Mouse (Mus musculus) neural tube, embryonic 13.5 days (tissue): Measurements from ENCODE around the gene Ccl9. TPM values are rescaled to one million over a fixed set of nuclear protein-coding genes. Genes with fewer than 3 reads are reported as not detected.

Experiments
- ATAC-seq: fragments of 200-750 bp; cut with Nextera tagmentation; 2 replicates; pipeline ENCODE4 v1.8.0; 2017; ENCODE audit warnings: low read depth, mild to moderate bottlenecking, moderate TSS enrichment, moderate library complexity
- H3K27ac ChIP-seq: fragments of 300-500 bp; sonication (generic); replicated peaks from 2 replicates; pipeline ENCODE4 v1.5.1; 2015; ENCODE audit warnings: moderate library complexity, mild to moderate bottlenecking, inconsistent platforms
- H3K27me3 ChIP-seq: fragments of 300-500 bp; sonication (generic); 2 replicates; pipeline ENCODE4 v1.6.1; 2015; ENCODE audit warnings: mild to moderate bottlenecking, inconsistent platforms
- H3K36me3 ChIP-seq: fragments of 300-500 bp; sonication (generic); 2 replicates; pipeline ENCODE4 v1.6.1; 2015; ENCODE audit warnings: mild to moderate bottlenecking, inconsistent platforms
- H3K4me1 ChIP-seq: fragments of 300-500 bp; sonication (generic); replicated peaks from 2 replicates; pipeline ENCODE4 v1.6.1; 2015; ENCODE audit warnings: inconsistent platforms
- H3K4me2 ChIP-seq: fragments of 300-500 bp; sonication (generic); 2 replicates; pipeline ENCODE4 v1.6.1; 2015; ENCODE audit warnings: inconsistent platforms, mild to moderate bottlenecking, moderate library complexity
- H3K4me3 ChIP-seq: fragments of 300-500 bp; sonication (generic); 2 replicates; pipeline ENCODE4 v1.5.1; 2015; ENCODE audit warnings: mild to moderate bottlenecking, inconsistent platforms
- H3K9ac ChIP-seq: fragments of 300-500 bp; sonication (generic); 2 replicates; pipeline ENCODE4 v1.6.1; 2015; ENCODE audit warnings: moderate library complexity, mild to moderate bottlenecking, inconsistent platforms
- H3K9me3 ChIP-seq: fragments of 300-500 bp; sonication (generic); 2 replicates; pipeline ENCODE4 v1.6.1; 2016; ENCODE audit warnings: inconsistent platforms
- WGBS: fragments of 180-500 bp; shearing (Covaris S2); methylation state at CpG from one replicate; pipeline ENCODE4 v1.1.7; 2015; 5-methylcytosine and 5-hydroxymethylcytosine counted together
- polyA plus RNA-seq: library from polyadenylated mRNA; unstranded; fragments of >200 nt; fragmentation: Nextera tagmentation; extraction: Ambion mirVana; gene quantifications from 2 replicates; pipeline ENCODE4 v1.2.1, GENCODE M21; 2015

Ccl9 gene
- polyA plus RNA-seq, result 2.4 and 3.1 TPM in 2 replicates

GRCm38 (mm10) chr11:83578186-83578760 lies at the start of gene Ccl9:
TSS of gene Ccl9 (minus strand) at chr11:83578636.
- Histone ChIP-seq H3K9me3 (no peaks in the 10 kb centered on the region), H3K36me3 (no peaks in the 10 kb centered on the region), H3K27me3 (no peaks in the 10 kb centered on the region), H3K27ac (no peak within 1 kb of the TSS), H3K4me2 (no peak within 1 kb of the TSS), H3K9ac (no peak within 1 kb of the TSS), H3K4me1 (no peaks in the 10 kb centered on the region), H3K4me3 (no peak within 1 kb of the TSS)
- 72% methylated on average over 2 of the region's 2 CpGs for WGBS
- ATAC-seq, result no peak

DNA sequence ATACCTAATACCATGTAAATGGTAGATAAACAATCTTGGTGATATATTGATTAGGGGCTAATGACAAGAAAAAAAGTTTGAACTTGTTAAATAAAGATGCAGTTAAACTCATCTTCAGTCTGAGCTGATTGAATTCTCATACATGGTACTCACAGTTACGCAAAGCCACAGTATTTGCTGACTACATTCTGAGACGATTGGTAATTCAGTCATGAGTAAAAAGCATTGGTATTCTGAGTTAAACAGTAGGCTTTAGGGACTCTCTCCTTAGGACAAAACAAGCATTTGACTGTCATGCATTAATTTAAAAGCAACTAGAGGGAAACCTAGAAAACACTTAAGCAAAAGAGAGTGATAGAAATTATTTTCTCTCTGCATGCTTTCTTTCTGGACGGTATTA lies 45.1 kb upstream of the Ccl9 start:
- no peak overlapping the region for H3K27ac ChIP-seq
- no peaks in the 10 kb centered on the region for H3K9me3 ChIP-seq
- H3K27me3 ChIP-seq, result no peaks in the 10 kb centered on the region
- no peak overlapping the region for H3K4me3 ChIP-seq
- H3K4me1 ChIP-seq, result no peaks in the 10 kb centered on the region
- 90% methylated on average over 3 of the region's 3 CpGs for WGBS
- ATAC-seq, result no peak
- no peak overlapping the region for H3K4me2 ChIP-seq
- no peak overlapping the region for H3K9ac ChIP-seq
- no peaks in the 10 kb centered on the region for H3K36me3 ChIP-seq

DNA sequence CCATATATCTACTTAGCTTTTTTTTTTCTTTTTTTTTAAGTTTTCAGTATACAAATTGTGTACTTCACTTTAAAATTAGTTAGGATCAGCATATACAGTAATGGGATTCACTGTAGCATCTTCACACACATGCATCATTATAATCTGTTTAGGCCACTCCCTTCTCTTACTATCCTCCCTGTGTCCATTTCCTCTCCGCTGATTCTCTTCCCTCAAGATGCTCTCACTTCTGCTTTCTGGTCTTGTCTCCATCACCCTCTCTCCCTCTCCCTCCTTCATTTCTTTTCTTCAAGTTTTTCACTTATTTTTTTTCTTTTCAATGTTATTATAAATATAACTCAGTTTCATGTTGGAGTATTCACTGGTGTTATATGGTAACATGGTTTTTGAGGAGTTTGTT lies 40.6 kb upstream of the Ccl9 start:
- 94% methylated on average over 1 of the region's 1 CpGs for WGBS

GRCm38 (mm10) chr11:83618238-83618637 lies 39.8 kb upstream of the Ccl9 start:
- Histone ChIP-seq H3K27ac (no peak overlapping the region), H3K4me3 (no peak overlapping the region), H3K36me3 (no peaks in the 10 kb centered on the region), H3K9me3 (no peaks in the 10 kb centered on the region), H3K9ac (no peak overlapping the region), H3K27me3 (no peaks in the 10 kb centered on the region), H3K4me1 (no peaks in the 10 kb centered on the region), H3K4me2 (no peak overlapping the region)
- whole genome bisulfite sequencing, result 61% methylated on average over 5 of the region's 5 CpGs
- no peak for ATAC-seq

More for the DNA sequence above, 40.6 kb upstream of the Ccl9 start:
- H3K4me3 ChIP-seq, result no peak overlapping the region
- H3K27ac ChIP-seq, result no peak overlapping the region
- H3K4me1 ChIP-seq, result no peaks in the 10 kb centered on the region
- H3K4me2 ChIP-seq, result no peak overlapping the region
- H3K9ac ChIP-seq, result no peak overlapping the region
- H3K36me3 ChIP-seq, result no peaks in the 10 kb centered on the region
- no peaks in the 10 kb centered on the region for H3K9me3 ChIP-seq
- no peaks in the 10 kb centered on the region for H3K27me3 ChIP-seq
- ATAC-seq, result no peak

DNA sequence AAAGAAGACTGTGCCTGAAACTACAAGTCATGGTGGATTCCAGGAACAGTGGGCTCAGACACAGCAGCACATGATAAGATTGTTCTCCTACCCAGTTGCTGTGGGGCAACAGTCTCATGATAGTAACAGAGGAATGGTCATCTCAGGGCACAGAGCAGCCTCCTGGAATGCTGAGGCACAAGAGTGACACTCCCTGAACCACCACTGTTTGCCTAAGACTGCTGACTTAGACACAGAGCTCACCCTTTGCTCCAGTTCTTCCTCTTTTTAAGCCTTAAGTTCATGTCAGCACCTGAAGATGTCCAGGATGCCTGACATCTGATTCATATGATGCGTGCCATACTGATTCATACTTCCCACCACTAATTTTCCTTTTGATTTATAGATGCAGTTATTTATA lies 38.1 kb upstream of the Ccl9 start:
- H3K36me3 ChIP-seq, result no peaks in the 10 kb centered on the region
- no peak for ATAC-seq
- no peaks in the 10 kb centered on the region for H3K27me3 ChIP-seq
- H3K9ac ChIP-seq, result no peak overlapping the region
- no peak overlapping the region for H3K4me2 ChIP-seq
- H3K9me3 ChIP-seq, result no peaks in the 10 kb centered on the region
- H3K27ac ChIP-seq, result no peak overlapping the region
- H3K4me1 ChIP-seq, result no peaks in the 10 kb centered on the region
- WGBS, result 98% methylated on average over 1 of the region's 1 CpGs
- H3K4me3 ChIP-seq, result no peak overlapping the region

DNA sequence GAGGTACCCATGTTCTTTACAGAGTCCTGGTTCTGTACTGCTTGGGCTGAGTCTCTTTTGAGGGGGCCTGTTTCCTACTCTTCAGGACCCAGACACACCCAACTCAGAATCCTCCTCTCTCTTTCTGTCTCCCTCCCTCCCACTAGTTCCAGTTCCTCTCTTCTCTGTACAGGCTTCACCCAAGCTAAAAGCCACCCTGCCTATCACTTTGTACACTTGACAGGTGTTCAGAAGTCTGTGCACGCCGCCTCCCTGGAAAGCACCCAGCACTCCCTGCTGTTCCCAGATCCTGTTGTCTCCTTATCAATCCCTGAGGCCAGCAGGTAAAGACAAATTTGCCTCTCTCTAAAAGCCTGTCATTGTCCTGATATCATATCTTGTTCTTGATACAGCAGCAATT lies 32.5 kb upstream of the Ccl9 start:
- no peak overlapping the region for H3K4me3 ChIP-seq
- no peak for ATAC-seq
- H3K4me1 ChIP-seq, result no peaks in the 10 kb centered on the region
- no peaks in the 10 kb centered on the region for H3K36me3 ChIP-seq
- H3K27ac ChIP-seq, result no peak overlapping the region
- 82% methylated on average over 2 of the region's 2 CpGs for WGBS
- no peak overlapping the region for H3K9ac ChIP-seq
- H3K9me3 ChIP-seq, result no peaks in the 10 kb centered on the region
- no peak overlapping the region for H3K4me2 ChIP-seq
- H3K27me3 ChIP-seq, result no peaks in the 10 kb centered on the region

GRCm38 (mm10) chr11:83606396-83606795 lies 28.0 kb upstream of the Ccl9 start:
- 47% methylated on average over 1 of the region's 1 CpGs for WGBS
- Histone ChIP-seq H3K9me3 (no peaks in the 10 kb centered on the region), H3K4me2 (no peak overlapping the region), H3K27me3 (no peaks in the 10 kb centered on the region), H3K4me3 (no peak overlapping the region), H3K36me3 (no peaks in the 10 kb centered on the region), H3K27ac (no peak overlapping the region), H3K9ac (no peak overlapping the region), H3K4me1 (no peaks in the 10 kb centered on the region)
- no peak for ATAC-seq

DNA sequence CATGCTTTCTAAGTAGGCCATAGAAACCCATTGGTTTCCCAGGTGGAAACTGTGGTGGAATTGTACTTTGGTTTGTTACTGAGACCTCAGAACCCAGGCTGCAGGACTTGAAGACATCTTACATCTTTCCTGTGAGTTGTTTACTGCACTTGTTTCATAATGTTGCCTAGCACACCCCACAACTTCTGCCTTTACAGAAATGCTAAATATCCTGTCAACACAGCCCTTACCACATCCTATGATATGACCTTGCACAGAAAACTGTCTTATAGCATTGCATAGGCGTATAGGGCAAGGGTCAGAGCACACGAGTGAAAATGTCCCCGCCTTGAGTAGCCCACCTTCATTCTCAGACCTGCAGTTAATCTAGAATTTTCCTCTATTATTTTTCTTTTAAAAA lies 27.1 kb upstream of the Ccl9 start:
- H3K9ac ChIP-seq, result no peak overlapping the region
- 91% methylated on average over 3 of the region's 3 CpGs for WGBS
- no peak overlapping the region for H3K4me2 ChIP-seq
- no peak overlapping the region for H3K4me3 ChIP-seq
- no peaks in the 10 kb centered on the region for H3K27me3 ChIP-seq
- no peak for ATAC-seq
- H3K4me1 ChIP-seq, result no peaks in the 10 kb centered on the region
- no peak overlapping the region for H3K27ac ChIP-seq
- H3K36me3 ChIP-seq, result no peaks in the 10 kb centered on the region
- H3K9me3 ChIP-seq, result no peaks in the 10 kb centered on the region

GRCm38 (mm10) chr11:83604698-83605097 lies 26.3 kb upstream of the Ccl9 start:
- Histone ChIP-seq H3K27ac (no peak overlapping the region), H3K4me1 (no peaks in the 10 kb centered on the region), H3K4me3 (no peak overlapping the region), H3K9ac (no peak overlapping the region), H3K4me2 (no peak overlapping the region), H3K27me3 (no peaks in the 10 kb centered on the region), H3K9me3 (no peaks in the 10 kb centered on the region), H3K36me3 (no peaks in the 10 kb centered on the region)
- WGBS, result 94% methylated on average over 4 of the region's 4 CpGs
- ATAC-seq, result no peak

- Histone ChIP-seq H3K4me3 (no peak overlapping the region), H3K36me3 (no peaks in the 10 kb centered on the region), H3K4me1 (no peaks in the 10 kb centered on the region), H3K9me3 (no peaks in the 10 kb centered on the region), H3K4me2 (no peak overlapping the region), H3K9ac (no peak overlapping the region), H3K27me3 (no peaks in the 10 kb centered on the region), H3K27ac (no peak overlapping the region)
- no peak for ATAC-seq
- 92% methylated on average over 3 of the region's 3 CpGs for WGBS
These were observed 25.0 kb upstream of the Ccl9 start for GRCm38 (mm10) chr11:83603399-83603798.

DNA sequence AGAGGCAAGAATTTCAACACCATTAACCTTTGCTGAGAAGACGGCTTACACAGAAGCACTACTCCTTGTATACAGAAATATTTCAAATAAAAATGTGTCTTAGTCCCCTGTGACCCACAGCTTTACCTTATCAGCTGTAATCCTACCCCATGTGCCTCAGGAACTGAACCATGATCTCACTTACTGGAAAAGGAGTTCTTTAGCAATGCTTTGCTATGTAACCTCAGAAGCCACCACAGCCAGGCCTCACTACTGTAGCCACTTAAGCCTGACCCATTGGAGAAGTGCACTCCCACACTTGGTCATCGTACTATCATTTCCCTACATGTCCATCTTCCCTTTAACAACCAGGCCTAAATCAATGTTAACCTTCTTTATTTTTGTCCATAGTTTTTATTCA lies 22.1 kb upstream of the Ccl9 start:
- ATAC-seq, result no peak

GRCm38 (mm10) chr11:83598991-83599390 lies 20.6 kb upstream of the Ccl9 start:
- Histone ChIP-seq H3K9me3 (no peaks in the 10 kb centered on the region), H3K4me2 (no peak overlapping the region), H3K4me1 (no peaks in the 10 kb centered on the region), H3K9ac (no peak overlapping the region), H3K27me3 (no peaks in the 10 kb centered on the region), H3K36me3 (no peaks in the 10 kb centered on the region), H3K4me3 (no peak overlapping the region), H3K27ac (no peak overlapping the region)
- ATAC-seq, result no peak
- WGBS, result 86% methylated on average over 3 of the region's 3 CpGs

More for the DNA sequence above, 22.1 kb upstream of the Ccl9 start:
- no peaks in the 10 kb centered on the region for H3K9me3 ChIP-seq
- H3K4me2 ChIP-seq, result no peak overlapping the region
- no peaks in the 10 kb centered on the region for H3K4me1 ChIP-seq
- no peak overlapping the region for H3K27ac ChIP-seq
- WGBS, result 92% methylated on average over 2 of the region's 2 CpGs
- H3K9ac ChIP-seq, result no peak overlapping the region
- no peaks in the 10 kb centered on the region for H3K27me3 ChIP-seq
- no peaks in the 10 kb centered on the region for H3K36me3 ChIP-seq
- H3K4me3 ChIP-seq, result no peak overlapping the region

DNA sequence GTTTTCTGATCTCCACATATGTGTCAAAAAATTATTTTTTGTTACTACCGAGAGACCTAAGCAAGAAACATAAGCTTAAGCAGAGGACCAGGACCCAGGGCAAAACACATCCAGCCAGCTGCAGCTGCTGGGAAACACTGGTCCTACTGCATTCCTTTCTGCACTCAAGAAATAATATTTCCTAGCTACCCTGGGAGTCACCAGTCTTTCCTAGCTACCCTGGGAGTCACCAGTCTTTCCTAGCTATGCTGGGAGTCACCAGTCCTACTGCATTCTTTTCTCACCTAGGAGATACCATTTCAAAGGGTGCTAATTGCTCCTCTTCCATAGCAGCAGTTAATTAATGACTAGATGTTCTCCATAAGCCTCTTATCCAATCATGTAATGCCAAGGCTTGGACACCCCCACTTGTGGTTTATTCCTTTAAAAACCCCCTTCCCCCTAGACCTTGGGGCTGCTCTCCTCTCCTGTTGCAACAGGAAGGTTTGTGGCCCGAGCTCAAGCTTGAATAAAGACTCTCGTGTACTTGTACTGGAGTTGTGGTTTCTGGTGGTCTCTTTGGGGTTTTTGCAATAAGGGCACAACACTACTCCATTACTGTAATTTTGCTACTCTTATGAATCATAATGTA lies 19.9 kb upstream of the Ccl9 start:
- H3K9me3 ChIP-seq, result no peaks in the 10 kb centered on the region
- ATAC-seq, result no peak
- H3K36me3 ChIP-seq, result no peaks in the 10 kb centered on the region
- H3K27me3 ChIP-seq, result no peaks in the 10 kb centered on the region
- H3K4me1 ChIP-seq, result no peaks in the 10 kb centered on the region
- 79% methylated on average over 3 of the region's 3 CpGs for WGBS
- H3K9ac ChIP-seq, result no peak overlapping the region
- H3K27ac ChIP-seq, result no peak overlapping the region
- no peak overlapping the region for H3K4me2 ChIP-seq
- no peak overlapping the region for H3K4me3 ChIP-seq
